Mouse (Mus musculus): ENCODE measurements at regions not wholly inside any gene's neighbourhood (a gene's known extent, or its start where the extent isn't known, plus 50 kb on each side); places are given as distances from the start of the nearest gene placed in this dataset.
"Not testable (repeated sequence)": the region's sequence is repeated elsewhere in the genome, so short reads cannot be mapped to it uniquely, and the experiment has no call there.

DNA sequence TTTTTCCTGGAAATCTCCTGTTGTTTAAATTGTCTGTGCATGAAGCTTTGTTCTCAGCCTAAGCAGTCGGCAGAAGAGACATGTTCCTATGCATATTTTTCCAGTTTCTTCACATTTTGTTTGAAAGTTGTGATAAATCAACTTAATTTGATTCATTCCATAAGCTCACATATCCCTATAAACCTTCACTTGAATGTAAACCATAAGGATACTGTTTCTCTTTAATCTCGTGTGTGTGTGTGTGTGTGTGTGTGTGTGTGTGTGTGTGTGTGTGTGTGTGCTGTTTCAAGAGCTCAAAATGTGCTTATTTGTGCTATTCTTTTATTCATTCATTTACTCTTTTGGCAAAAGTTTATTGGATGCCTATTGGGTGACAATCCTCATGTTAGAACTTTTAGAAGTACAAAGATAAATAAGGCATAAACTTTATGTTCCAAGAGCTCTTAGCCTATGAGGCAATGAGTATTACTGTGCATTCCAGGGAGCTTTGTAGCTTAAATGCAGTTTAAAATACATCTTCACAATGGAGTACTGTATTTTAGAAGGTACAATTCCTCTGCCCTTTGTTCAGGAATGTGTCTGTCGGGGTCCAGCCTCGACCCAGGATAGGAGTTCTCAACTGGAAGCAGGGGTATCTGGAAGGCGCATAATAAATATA lies 229.4 kb upstream of the Dcbld2 start:
- DNase-seq, result no peak

- DNase-seq, result not testable (repeated sequence)
Observed at GRCm38 (mm10) chr16:58179981-58180380, 228.3 kb upstream of the Dcbld2 start.

DNA sequence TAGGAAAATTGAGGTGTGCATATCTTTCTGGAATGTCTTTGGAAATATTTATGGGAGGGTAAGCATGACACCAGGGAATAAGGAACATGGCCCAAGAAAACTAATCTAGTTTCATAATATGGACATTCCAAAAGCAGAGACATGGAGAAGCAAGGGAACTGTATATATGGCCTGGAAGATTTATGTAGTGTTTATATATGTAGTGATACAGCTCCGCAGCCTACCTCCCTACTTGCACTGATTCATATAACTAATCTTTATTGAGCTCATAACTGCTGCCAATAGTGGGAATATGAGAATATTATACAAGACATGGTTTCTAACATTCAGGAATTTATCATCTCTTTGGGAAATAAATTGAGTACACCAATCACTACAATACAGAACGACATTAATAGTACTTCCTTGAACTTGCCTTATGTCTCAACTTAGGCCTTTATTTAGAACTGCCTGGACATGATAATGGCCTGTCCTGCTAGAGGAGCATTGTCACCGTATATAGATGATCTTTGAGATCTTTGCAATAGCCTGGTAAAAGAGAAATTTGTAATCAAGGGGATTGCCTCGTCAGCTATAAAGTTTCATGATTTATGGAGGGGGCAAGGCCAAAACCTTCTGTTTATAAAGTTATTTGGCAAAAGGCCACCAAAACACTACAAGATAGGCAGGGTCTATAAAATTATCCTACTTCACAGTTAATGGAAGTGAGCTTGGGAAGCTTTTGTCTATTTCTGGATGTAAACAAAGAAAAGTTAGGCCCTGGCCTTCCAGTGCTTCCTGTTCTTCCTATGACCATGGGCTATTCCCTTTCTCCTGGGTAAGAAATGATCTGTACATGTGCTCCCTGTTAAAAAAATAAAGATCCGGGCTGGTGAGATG lies 213.4 kb upstream of the Dcbld2 start:
- no peak for DNase-seq

DNA sequence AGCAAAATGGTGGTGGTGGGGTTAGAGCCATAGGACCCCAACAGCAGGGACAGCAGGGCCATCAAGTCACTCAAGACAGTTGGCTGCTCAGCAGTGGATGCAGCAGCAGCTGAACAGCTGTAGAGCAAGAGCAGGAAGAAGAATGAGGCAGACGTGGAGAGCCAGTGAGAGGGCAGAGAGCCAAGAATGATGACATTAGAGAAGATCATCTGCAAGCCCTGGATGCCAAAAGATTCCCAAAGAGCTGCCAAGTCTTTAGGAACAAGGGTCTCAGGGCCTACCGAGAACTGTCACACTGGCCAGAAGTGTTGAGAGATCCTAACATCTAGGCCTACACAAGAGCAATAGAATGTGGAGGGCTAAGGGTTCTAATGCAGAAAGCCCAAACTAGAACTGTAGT lies 196.4 kb upstream of the Dcbld2 start:
- DNase-seq, result no peak

- DNase-seq, result no peak
Observed at GRCm38 (mm10) chr16:58234686-58235085, 173.6 kb upstream of the Dcbld2 start.

GRCm38 (mm10) chr16:58236857-58237256 lies 171.4 kb upstream of the Dcbld2 start:
- DNase-seq, result no peak

- no peak for DNase-seq
Observed at GRCm38 (mm10) chr16:58276281-58276680, 132.0 kb upstream of the Dcbld2 start.

DNA sequence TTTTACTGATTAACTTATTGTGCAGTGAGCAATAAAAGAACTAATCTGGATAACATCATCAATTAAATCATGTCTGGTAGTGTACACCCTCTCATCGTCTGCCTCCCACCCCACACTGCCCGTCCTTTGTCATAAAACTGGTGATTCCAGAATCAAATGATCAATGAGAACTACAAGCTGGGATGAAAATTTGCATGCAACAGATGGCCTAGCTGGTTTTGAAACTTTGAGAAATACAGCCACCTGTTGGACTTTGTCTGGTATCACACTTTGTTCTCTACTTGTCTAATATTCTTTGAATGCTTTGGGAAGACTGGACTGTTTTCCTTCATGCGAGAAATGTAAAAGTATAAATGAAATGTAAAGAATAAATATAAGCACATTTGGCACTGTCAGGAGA lies 126.8 kb upstream of the Dcbld2 start:
- DNase-seq, result no peak

GRCm38 (mm10) chr16:58294457-58294856 lies 113.8 kb upstream of the Dcbld2 start:
- no peak for DNase-seq

- DNase-seq, result no peak
Observed at GRCm38 (mm10) chr16:58295128-58295527, 113.1 kb upstream of the Dcbld2 start.

- peak; percentile 20 to 35 for DNase-seq
Observed at GRCm38 (mm10) chr16:58299495-58299894, 108.7 kb upstream of the Dcbld2 start.

DNA sequence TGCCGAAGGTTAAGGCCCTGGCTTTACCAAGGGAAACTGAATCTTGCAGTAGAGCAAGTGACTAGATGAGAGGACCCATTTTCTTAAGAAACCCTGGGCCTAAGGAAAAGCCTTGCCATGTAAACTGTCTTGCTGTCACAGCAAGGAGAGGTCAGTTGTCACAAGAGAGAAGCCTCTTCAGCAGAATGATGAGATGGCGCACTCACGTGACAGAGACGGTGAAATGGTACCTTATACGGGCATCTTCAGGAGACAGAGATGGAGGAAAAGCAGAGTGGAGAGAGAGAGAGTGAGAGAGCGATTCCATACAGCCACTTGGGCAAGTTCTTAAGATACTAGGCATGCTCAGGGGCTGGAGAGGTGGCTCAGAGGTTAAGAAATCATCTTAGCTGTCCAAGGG lies 108.1 kb upstream of the Dcbld2 start:
- no peak for DNase-seq

DNA sequence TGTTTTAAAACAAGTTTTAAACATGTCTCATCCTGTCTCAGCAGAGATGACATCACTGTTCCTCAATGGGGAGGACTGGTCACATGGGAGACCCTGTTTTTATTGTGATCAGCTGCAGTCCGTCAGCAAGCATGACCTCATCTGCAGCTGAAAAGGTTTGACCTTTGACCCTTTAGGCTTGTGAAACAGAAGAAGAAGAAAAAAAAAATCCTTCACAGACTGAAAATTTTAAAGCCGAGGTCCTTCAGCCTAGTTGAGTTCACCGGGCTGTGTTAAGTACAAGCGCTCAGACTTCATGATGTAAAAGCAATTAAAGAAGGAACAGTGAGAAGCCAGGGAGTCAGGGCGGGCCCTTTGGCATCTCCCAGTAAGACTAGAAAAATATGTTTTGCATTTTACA lies 104.7 kb upstream of the Dcbld2 start:
- DNase-seq, result no peak

- no peak for DNase-seq
Observed at GRCm38 (mm10) chr16:58316889-58317455, 91.3 kb upstream of the Dcbld2 start.

DNA sequence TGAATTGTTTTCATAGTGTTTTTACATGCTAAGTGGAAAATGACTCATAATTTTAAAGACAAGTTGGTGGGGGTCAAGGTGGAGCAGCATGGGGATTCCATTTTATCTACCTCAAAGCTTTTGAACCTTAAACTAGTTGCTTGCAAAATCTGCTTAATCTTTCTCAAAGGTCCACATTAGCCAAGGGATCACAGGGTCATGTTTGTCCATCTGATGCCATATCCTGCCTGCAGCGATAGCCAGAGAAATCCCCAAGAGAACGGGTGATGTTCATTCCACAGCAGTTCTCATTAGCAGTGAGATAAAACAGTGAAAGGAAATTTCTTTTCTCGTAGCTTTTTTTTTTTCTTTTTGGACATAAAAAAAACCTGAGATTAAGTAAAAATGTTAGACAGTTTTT lies 77.2 kb upstream of the Dcbld2 start:
- no peak for DNase-seq

DNA sequence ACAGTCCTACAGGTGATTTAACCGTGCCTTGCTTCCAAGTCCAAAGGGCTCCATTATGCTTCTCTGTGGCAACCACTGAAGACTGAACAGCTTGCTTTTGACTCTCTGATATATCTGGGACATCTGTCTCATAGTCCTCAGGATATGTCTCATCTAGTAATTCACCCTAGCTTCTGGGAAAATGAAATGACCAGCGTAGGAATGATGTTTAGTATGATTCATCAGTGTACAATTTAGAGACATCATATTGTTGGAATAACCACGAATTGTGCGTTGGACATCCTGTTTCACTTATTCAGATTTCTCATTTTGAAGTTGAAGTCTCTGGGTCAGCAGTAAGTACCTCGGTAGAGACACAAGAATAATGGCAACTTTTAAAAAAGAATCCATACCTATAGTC lies 64.3 kb upstream of the Dcbld2 start:
- DNase-seq, result no peak

DNA sequence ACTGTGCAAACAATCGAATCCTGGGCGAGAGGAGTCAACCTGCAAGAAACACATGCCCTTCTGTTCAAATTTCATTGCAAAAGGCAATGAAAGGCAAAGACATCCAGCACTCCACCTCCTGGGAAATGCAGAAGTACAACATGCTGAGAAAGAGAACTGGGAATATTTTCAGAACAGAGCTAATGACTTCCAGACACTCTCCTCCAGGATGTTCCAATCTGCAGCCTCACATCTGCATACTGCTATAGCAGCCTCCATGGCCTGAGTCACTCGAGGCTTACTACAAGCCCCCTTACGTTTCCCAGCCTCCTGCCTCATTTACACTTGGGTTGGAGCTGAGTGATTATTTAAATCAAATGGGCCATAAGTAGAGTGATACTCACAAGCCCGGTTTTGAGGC lies 58.9 kb upstream of the Dcbld2 start:
- no peak for DNase-seq

DNA sequence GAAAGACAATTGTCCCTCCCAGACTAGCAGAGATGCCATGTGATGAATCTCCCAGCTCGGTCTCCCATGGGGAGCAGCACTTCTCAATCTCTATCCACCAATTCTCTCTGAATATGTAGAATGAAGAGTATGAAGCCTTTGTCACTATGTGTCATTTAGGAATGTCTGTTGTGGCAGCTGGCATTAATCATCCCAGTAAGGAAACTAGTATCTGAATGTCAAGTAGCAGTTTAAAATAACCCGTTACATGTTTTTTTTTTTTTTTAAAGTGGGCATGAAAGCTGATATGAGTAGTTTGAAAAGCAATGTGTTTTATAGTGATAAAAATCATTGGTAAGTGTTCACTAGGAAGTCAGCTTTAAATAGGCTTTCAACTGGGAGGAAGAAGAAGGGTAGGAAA lies 58.4 kb upstream of the Dcbld2 start:
- DNase-seq, result no peak

GRCm38 (mm10) chr16:58352156-58352555 lies 56.1 kb upstream of the Dcbld2 start:
- DNase-seq, result no peak

DNA sequence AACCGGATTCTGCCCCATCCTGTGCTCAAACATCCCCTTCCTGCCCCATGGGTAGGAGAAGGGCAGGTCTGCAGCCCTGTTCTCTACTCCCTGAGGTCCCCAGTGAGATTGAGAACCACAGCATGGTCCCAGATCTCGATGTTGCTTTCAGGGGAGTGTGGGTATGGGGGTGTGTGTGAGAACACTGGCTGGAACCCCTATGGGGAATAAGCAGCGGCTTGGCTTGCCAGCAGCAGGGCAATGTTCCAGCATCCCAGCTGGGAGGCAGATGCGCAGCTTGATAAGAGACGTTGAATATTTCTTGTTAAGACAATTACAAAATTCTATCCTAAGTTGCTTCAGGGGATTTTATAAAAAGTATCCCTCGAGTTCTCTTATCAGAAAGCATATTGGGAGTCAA lies 53.7 kb upstream of the Dcbld2 start:
- DNase-seq, result no peak
